Mouse (Mus musculus) neural tube, embryonic 11.5 days (tissue): ENCODE data around the gene Slc29a3. TPM values are rescaled to one million over a fixed set of nuclear protein-coding genes. Genes with fewer than 3 reads are reported as not detected.

Source experiments
- ATAC-seq: fragments of 200-750 bp; cut with Nextera tagmentation; 2 replicates; pipeline ENCODE4 v1.8.0; 2017; ENCODE audit warnings: moderate number of reproducible peaks, mild to moderate bottlenecking, moderate TSS enrichment, moderate library complexity; ENCODE audit not compliant: insufficient read depth, low FRiP score, low TSS enrichment
- DNase-seq: peaks from one replicate; pipeline ENCODE4 v3.0.0-alpha.2; 2015; ENCODE audit warnings: low spot score
- H3K27ac ChIP-seq: fragments of 300-500 bp; sonication (generic); 2 replicates; pipeline ENCODE4 v1.5.1; 2014; ENCODE audit warnings: low read depth, mild to moderate bottlenecking, low read length
- H3K27me3 ChIP-seq: fragments of 300-500 bp; sonication (generic); 2 replicates; pipeline ENCODE4 v1.6.1; 2014; ENCODE audit warnings: mild to moderate bottlenecking, low read length, mixed read lengths; ENCODE audit not compliant: control insufficient read depth, insufficient read depth
- H3K36me3 ChIP-seq: fragments of 300-500 bp; sonication (generic); 2 replicates; pipeline ENCODE4 v1.6.1; 2014; ENCODE audit warnings: mild to moderate bottlenecking, low read length, moderate library complexity, mixed read lengths; ENCODE audit not compliant: control insufficient read depth, insufficient read depth
- H3K4me1 ChIP-seq: fragments of 300-500 bp; sonication (generic); 2 replicates; pipeline ENCODE4 v1.6.1; 2014; ENCODE audit warnings: low read length, mixed read lengths; ENCODE audit not compliant: control insufficient read depth, insufficient read depth
- H3K4me2 ChIP-seq: fragments of 300-500 bp; sonication (generic); 2 replicates; pipeline ENCODE4 v1.6.1; 2014; ENCODE audit warnings: low read depth, mild to moderate bottlenecking, moderate library complexity
- H3K4me3 ChIP-seq: fragments of 300-500 bp; sonication (generic); 2 replicates; pipeline ENCODE4 v1.5.1; 2014; ENCODE audit warnings: low read depth, low read length
- H3K9ac ChIP-seq: fragments of 300-500 bp; sonication (generic); 2 replicates; pipeline ENCODE4 v1.6.1; 2014; ENCODE audit warnings: mild to moderate bottlenecking, low read length
- H3K9me3 ChIP-seq: fragments of 300-500 bp; sonication (generic); 2 replicates; pipeline ENCODE4 v1.6.1; 2016; ENCODE audit warnings: low read length; ENCODE audit not compliant: control insufficient read depth
- WGBS: fragments of 180-500 bp; shearing (Covaris S2); extraction: QIAGEN DNeasy Blood & Tissue Kit; methylation state at CpG from one replicate; pipeline ENCODE4 v1.1.7; 2014; 5-methylcytosine and 5-hydroxymethylcytosine counted together
- polyA plus RNA-seq: library from polyadenylated mRNA; unstranded; fragments of >200 nt; fragmentation: Nextera tagmentation; extraction: Ambion mirVana; gene quantifications from 2 replicates; pipeline ENCODE4 v1.2.1, GENCODE M21; 2014

Gene Slc29a3
- polyA plus RNA-seq, 1 experiment from 2014 or later: 10.4 TPM

DNA sequence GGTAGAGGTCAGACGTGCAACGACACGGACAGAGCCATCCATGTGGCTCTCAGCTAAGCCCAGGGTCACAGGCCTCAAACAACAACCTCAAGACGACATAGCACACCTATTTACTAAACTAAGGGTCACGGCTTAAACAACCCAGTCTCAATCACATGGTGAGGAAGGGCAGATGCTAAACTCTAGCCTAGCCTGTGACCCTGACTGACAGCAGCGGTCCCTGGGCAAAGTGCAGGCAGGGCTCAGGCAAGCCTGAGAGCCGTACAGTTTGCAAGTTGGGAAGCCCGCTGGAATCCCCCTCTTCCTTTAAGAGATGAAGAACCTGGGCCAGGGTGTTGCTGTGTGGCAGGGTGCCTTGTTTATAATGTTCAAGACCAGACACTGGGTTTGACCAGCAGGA lies 42.2 kb upstream of the Slc29a3 start:
- Histone ChIP-seq H3K4me2 (no peak overlapping the region), H3K27ac (no peak overlapping the region), H3K27me3 (no peaks in the 10 kb centered on the region), H3K9me3 (no peaks in the 10 kb centered on the region), H3K9ac (no peak overlapping the region), H3K4me1 (peaks cover 14% of the 10 kb centered on the region), H3K36me3 (no peaks in the 10 kb centered on the region), H3K4me3 (no peak overlapping the region)
- WGBS: 36% methylated on average over 8 of the region's 8 CpGs
- DNase-seq (no peak), ATAC-seq (no peak)

DNA sequence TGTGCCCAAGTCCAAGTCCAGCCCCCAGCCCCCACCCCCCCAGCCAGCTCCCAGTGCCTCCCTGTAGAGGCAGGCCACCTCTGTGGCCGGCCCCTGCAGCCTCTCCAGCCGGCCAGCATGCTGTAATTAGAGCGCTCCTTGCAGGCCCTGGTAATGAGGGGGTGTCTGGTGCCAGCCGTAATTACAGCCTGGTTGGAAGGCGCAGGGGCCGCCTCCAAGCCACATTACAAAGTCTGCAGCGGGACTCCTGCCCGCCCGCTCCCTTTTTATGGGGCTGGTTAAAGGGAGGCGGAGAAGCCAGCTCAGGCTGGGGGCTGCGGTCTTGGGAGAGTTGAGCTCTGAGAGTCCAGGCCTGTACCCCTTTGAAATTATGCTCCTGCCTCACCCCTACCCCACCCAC lies 41.8 kb upstream of the Slc29a3 start:
- DNase-seq: no peak
- H3K4me2 ChIP-seq: no peak overlapping the region

DNA sequence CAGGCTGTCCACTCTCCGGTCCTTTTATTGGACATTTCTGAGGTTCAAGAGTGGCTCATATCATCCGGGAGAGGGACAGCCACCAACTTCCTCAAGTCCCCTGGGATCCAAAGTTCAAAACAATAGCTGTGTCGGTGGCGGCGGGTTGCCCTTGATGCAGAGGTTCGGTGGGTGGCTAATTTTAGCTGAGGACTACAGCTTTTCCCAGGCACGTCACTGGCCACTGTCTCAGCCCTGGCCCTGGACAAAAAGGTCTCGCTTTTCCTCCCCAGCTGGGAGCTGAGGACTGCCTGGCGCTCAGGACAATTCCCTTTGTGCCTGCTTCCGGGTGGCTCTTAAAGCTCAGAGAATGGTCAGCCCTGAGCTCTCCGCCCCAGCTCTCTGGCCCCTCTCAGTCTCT lies 40.2 kb upstream of the Slc29a3 start:
- ATAC-seq (no peak), DNase-seq (no peak)
- Histone ChIP-seq H3K36me3 (no peaks in the 10 kb centered on the region), H3K9me3 (no peaks in the 10 kb centered on the region), H3K4me3 (no peak overlapping the region), H3K4me1 (peaks cover 11% of the 10 kb centered on the region), H3K27ac (no peak overlapping the region), H3K9ac (no peak overlapping the region), H3K27me3 (no peaks in the 10 kb centered on the region), H3K4me2 (no peak overlapping the region)
- 15% methylated on average over 11 of the region's 11 CpGs for WGBS

More for the DNA sequence above, 41.8 kb upstream of the Slc29a3 start:
- no peak overlapping the region for H3K27ac ChIP-seq
- peaks cover 14% of the 10 kb centered on the region for H3K4me1 ChIP-seq
- no peaks in the 10 kb centered on the region for H3K27me3 ChIP-seq
- H3K9me3 ChIP-seq: no peaks in the 10 kb centered on the region
- no peaks in the 10 kb centered on the region for H3K36me3 ChIP-seq
- WGBS: 10% methylated on average over 11 of the region's 11 CpGs
- no peak overlapping the region for H3K4me3 ChIP-seq
- no peak for ATAC-seq
- no peak overlapping the region for H3K9ac ChIP-seq

DNA sequence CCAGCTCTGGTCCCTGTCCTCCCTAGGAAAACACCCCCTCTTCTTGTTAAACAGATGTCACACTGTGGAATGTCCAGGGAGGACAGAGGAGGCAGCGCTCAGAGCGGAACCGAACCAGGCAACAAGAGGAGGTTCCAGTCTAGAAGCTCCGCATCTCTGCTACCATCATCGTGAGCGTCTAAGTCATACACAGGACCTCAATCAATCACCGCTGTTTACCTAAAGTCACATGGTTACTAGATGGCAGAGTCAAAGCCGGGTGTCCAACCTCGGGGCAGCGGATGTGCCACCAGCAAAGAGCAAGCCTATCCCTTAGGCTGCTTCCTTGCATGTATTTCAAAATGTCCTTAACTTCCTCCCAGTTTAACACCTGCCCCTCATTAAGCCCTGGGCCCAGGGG lies 39.8 kb upstream of the Slc29a3 start:
- no peaks in the 10 kb centered on the region for H3K27me3 ChIP-seq
- H3K27ac ChIP-seq: no peak overlapping the region
- H3K4me1 ChIP-seq: peaks cover 11% of the 10 kb centered on the region

DNA sequence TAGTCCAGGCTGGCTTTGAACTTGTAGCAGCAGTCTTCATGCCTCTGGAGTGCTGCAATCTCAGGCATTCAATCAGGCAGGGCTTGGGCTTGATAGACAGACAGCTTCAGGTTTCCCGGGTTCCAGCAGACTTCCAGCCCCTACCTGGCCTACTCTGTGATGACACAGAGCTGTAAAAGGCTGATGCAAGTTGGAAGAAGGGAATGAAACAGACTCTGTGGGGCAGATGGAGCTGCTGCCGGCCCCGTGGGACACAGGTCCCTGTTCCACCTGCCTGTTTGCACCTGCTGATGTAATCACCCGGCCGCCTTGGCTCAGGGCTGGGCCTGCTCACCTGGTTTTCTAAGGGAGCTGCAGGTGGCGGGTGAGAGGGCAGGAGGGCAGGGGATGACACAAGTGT lies 38.3 kb upstream of the Slc29a3 start:
- Histone ChIP-seq H3K4me2 (no peak overlapping the region), H3K27ac (no peak overlapping the region), H3K36me3 (no peaks in the 10 kb centered on the region), H3K27me3 (no peaks in the 10 kb centered on the region), H3K4me3 (no peak overlapping the region), H3K9ac (no peak overlapping the region), H3K4me1 (peaks cover 11% of the 10 kb centered on the region), H3K9me3 (no peaks in the 10 kb centered on the region)
- DNase-seq: no peak
- WGBS: 88% methylated on average over 6 of the region's 6 CpGs
- ATAC-seq: no peak

More for the DNA sequence above, 39.8 kb upstream of the Slc29a3 start:
- Histone ChIP-seq H3K36me3 (no peaks in the 10 kb centered on the region), H3K9ac (no peak overlapping the region), H3K4me3 (no peak overlapping the region), H3K4me2 (no peak overlapping the region), H3K9me3 (no peaks in the 10 kb centered on the region)
- ATAC-seq (no peak), DNase-seq (no peak)
- WGBS: 43% methylated on average over 10 of the region's 10 CpGs

DNA sequence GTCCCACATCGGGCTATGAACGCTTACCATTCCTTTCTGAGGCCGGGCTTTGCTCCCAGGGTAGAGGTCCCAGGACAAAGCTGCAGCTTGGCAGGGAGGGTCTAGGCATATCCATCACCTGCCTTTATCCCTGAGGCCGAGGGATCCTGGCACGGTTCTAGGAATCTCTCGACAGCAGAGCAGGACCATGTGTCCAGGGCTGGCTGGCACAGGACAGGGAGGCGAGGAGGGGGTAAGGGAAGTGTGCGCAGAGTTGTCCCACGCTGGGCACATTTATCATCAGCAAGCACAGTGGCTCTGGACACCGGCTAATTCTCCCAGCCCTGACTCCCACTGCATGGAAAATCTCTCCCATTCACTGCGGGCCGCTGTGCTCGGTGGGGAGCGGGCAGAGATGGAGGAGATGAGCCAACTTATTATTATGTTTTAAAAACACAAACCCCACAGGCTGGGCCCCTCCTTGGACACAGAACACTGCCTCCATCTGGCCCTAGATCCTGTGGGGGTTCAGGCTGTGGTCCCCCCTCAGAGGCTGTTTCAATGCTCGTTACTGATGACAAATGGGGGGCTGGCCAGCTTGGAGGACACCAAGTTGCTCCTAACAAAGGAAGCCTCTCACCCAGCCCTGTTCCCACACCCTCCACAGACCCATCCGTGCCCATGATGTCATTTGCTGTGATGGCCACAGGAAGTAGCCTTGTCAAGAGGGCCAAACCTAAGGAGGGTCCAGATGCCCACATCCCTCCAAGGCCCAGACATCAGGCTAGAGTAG lies 34.9 kb upstream of the Slc29a3 start:
- Histone ChIP-seq H3K4me2 (no peak overlapping the region), H3K4me1 (peaks cover under 1% of the 10 kb centered on the region; the same call in 1 of the 2 replicates), H3K36me3 (no peaks in the 10 kb centered on the region), H3K9me3 (no peaks in the 10 kb centered on the region), H3K4me3 (no peak overlapping the region), H3K27ac (no peak overlapping the region), H3K9ac (no peak overlapping the region), H3K27me3 (no peaks in the 10 kb centered on the region)
- ATAC-seq (peak; percentile 50; the same call in 1 of the 2 replicates), DNase-seq (peak; percentile 47)
- 55% methylated on average over 16 of the region's 16 CpGs for WGBS

DNA sequence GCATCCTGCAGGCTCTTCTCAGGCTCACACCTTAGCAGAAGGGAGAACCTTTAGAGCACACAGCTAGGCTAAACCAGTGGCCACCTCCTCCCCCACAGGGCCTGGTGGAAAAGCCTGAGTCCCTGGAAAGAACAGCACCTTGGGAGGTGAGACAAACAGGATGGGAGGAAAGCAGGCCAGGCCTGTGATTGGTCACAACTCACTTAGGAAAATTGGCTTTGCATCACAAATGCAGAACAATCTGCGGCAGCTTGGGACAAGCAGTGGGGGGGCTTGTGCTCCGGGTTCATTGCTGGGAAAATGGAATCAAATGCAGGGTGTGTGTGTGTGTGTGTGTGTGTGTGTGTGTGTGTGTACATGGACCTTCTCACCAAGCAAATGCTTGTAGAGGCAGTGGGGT lies 31.0 kb upstream of the Slc29a3 start:
- Histone ChIP-seq H3K9me3 (no peaks in the 10 kb centered on the region), H3K36me3 (no peaks in the 10 kb centered on the region), H3K27me3 (no peaks in the 10 kb centered on the region), H3K4me1 (no peaks in the 10 kb centered on the region), H3K9ac (no peak overlapping the region), H3K4me2 (no peak overlapping the region), H3K27ac (no peak overlapping the region), H3K4me3 (no peak overlapping the region)
- DNase-seq (no peak), ATAC-seq (no peak)
- 22% methylated on average over 2 of the region's 2 CpGs for WGBS

DNA sequence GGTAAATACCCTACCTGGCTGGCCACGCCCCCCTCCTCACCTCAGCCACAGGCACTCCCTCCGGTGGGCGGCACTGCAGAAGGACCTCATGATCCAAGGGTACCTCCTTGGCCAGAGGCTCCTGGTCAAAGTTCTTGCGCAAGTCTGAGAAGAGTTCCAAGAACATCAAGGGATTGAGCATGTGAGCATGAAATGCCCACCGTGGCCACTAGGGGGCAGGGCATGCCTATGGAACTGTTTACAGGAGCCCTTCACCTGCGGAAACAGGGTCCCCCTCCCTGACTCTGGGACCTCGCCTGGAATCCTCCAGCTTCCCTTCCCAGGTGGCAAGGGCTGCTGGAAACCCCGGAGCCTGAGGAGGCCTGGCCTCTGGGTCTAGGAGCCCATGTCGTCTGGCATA lies 27.0 kb upstream of the Slc29a3 start:
- Histone ChIP-seq H3K4me2 (peak overlapping the region; percentile 17; the same call in 1 of the 2 replicates), H3K4me1 (no peaks in the 10 kb centered on the region), H3K4me3 (no peak overlapping the region), H3K9ac (no peak overlapping the region), H3K36me3 (0 out of 2 replicates have a peak, but pooled peaks cover 2% of the 10 kb centered on the region), H3K27me3 (no peaks in the 10 kb centered on the region), H3K27ac (no peak overlapping the region), H3K9me3 (no peaks in the 10 kb centered on the region)
- WGBS: 12% methylated on average over 9 of the region's 9 CpGs
- peak; percentile 85 for DNase-seq
- peak; percentile 46; the same call in 1 of the 2 replicates for ATAC-seq

DNA sequence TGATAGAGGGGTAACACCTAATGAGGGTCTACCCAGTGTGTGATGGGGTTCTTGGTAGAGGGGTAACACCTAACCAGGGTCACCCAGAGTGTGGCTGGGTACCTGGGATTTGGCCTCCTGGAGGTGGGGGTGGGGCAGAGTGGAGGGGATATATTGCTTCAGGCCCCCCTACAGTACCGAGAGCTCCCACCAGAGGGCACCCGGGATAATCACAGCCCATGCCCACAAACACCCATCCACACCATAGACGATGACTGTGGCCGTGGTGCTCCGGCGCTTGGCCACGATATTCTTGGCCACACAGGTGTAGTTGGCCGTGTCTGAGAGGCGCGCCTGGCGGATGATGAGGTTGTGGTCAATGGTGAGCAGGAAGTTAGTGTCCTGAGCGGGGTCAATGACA lies 25.9 kb upstream of the Slc29a3 start:
- DNase-seq (peak; percentile 73), ATAC-seq (peak; percentile 48; the same call in 1 of the 2 replicates)
- H3K36me3 ChIP-seq: 0 out of 2 replicates have a peak, but pooled peaks cover 3% of the 10 kb centered on the region
- H3K4me3 ChIP-seq: no peak overlapping the region
- no peak overlapping the region for H3K4me2 ChIP-seq
- H3K9me3 ChIP-seq: no peaks in the 10 kb centered on the region
- no peaks in the 10 kb centered on the region for H3K27me3 ChIP-seq
- H3K4me1 ChIP-seq: no peaks in the 10 kb centered on the region
- H3K27ac ChIP-seq: no peak overlapping the region
- 83% methylated on average over 12 of the region's 12 CpGs for WGBS
- no peak overlapping the region for H3K9ac ChIP-seq
